Mouse (Mus musculus): ENCODE results near the gene Gxylt2. TPM values are rescaled to one million over a fixed set of nuclear protein-coding genes. Genes with fewer than 3 reads are reported as not detected.

Gxylt2 gene
- total RNA-seq, 2 experiments from 2014 or later = not detected

DNA sequence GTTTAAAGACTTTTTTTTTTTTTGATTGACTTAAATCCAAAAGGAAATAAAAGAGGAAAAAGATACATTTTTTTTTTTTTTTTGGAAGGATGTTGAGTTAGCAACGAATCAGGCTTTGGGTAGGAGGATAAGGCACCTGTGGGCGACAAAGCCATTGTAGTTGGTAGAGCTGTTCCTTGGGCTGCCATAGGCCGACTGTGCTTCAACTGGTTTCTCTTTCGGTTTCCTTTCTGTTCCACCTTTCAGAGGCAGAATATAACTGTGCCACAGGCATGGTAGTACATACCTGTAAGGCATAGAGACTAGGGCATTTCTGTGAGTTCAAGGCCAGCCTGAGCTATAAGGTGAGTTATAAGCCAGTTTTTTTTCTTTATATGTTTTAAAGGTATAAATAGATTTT lies 140.5 kb downstream of the Gxylt2 start:
- no peak for ATAC-seq (ENCODE audit: poor library complexity, severe bottlenecking)

DNA sequence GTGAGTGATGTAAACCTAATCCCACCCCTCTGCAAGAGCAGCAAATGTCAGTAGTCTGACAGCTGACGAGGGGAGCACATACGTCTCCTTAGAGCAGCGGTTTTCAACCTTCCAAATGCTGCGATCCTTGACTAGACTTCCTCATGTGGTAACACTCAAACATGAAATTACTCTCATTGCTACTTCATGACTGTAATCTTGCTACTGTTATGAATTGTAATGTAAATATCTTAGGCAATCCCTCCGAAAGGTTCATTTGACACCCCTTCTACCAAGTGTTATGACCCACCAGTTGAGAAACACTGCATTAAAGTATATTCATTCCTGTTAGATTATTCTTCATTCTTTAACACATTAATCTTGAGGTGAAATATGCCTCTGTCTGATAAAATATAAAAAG lies 142.7 kb downstream of the Gxylt2 start:
- ATAC-seq (ENCODE audit: poor library complexity, severe bottlenecking) = no peak

DNA sequence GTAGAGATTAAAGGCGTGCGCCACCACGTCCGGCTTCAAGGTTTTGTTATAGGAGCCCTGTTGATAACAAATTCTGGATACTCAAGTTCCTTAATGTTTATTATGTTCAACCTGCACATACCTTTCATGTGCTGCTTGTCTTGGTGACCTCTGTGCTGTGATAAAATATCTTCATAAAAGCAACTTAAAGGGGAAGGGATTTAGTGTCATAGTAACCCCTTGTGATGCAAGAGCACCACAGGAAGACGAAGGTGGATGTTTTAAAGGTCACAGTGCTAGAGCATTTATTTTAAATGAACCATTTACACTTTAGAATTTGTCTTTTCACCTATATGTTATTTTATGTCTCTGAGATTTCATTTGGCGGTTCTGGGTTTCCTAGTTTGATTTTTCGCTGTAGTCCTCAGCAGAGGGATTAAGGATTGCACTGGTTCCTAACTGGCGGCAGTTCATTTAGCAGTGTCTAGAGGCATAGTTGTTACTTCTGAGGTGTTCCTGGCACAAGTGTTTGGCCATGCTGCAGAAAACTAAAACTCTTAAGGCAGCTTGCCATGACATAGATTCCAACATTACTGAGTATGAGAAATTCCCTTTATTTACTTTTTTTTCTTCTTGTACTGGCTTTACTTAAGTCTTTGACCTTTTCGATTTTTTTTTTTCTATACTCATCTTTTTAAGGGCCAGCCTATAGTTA lies 144.3 kb downstream of the Gxylt2 start:
- no peak for ATAC-seq (ENCODE audit: poor library complexity, severe bottlenecking)

DNA sequence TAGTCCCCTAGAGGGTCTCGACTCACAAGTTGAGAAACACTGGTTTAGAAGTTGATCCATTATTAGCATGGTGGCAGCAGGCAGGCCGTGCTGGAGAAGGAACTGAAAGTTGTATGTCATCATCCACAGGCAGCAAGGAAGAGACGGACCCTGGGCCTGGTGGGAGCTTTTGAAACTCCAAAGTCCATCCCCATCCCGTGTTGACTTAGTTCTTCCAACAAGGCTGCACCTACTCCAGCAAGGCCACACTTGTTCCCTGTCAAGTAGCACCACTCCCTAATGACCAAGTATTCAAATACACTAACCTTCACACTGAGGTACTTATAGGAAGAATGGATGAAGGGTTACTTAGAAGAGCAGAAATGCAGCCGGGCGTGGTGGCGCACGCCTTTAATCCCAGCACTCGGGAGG lies 146.1 kb downstream of the Gxylt2 start:
- ATAC-seq (ENCODE audit: poor library complexity, severe bottlenecking) = peak; percentile 96

DNA sequence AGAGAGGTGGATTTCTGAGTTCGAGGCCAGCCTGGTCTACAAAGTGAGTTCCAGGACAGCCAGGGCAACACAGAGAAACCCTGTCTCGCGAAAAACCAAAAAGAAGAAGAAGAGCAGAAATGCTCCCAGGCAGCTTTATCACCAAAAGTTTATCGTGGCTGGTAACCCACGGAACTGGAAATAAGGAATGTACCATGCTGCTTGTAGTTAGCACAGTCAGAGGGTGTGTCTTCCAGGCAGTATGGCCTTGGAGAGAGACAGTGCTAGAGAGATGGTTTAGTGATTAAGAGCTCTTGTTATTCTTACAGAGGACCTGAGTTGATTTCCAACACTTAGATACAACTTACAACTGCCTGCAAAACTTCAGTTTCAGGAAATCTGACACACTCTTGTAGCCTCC lies 146.5 kb downstream of the Gxylt2 start:
- no peak for ATAC-seq (ENCODE audit: poor library complexity, severe bottlenecking)

Other genes starting within 250 kb of the Gxylt2 start
- 1.6 and 2.7 TPM in 2 replicates for gene Shq1, start 33.6 kb upstream of the Gxylt2 start, total RNA-seq (2015)
- gene Shq1, start 33.6 kb upstream of the Gxylt2 start, total RNA-seq (2017) = 3.9 and 5.1 TPM in 2 replicates
- gene Ppp4r2, start 128.9 kb downstream of the Gxylt2 start, total RNA-seq (2015) = 45.4 and 53.3 TPM in 2 replicates
- gene Ppp4r2, start 128.9 kb downstream of the Gxylt2 start, total RNA-seq (2017) = 76.6 and 88.4 TPM in 2 replicates